38 mouse cellular contexts compared by ENCODE assay signal in genomic region chr5:5486071-5486470, GRCm38 (mm10). TPM values are rescaled to one million over a fixed set of nuclear protein-coding genes. Genes with fewer than 3 reads are reported as not detected.
A peak's percentile ranks its signal among the peaks of the same experiment; 100 is the strongest.
DNase-seq lines count a peak whose midpoint lies in the region; ATAC-seq and TF ChIP-seq lines count a peak whose summit lies in the region.
"Had no signal": no experiment of that assay in that cellular context is flagged by ENCODE, and none has a peak within 500 bp of the region (broad histone marks: within the 10 kb centered on the region; RNA-seq: fewer than 3 reads in every experiment).

No protein-coding gene starts in this region.

- no peak for TF ChIP-seq EP300 in CH12.LX (IDR thresholded peaks at IDR 0.05; ENCODE audit: low read length)

- no peaks in the 10 kb centered on the region for H3K79me2 ChIP-seq in CH12.LX (replicated peaks; ENCODE audit: control insufficient read depth, extremely low read depth, insufficient read depth, poor library complexity, severe bottlenecking)

- TF ChIP-seq POLR2A in CH12.LX (IDR thresholded peaks at IDR 0.05; ENCODE audit: low read depth, low read length): no peak

- no peaks in the 10 kb centered on the region for H3K9me3 ChIP-seq in hindbrain, postnatal 0 days (ENCODE audit: low read length)
- H3K9me3 ChIP-seq in hindbrain, embryonic 10.5 days: no peaks in the 10 kb centered on the region
- H3K9me3 ChIP-seq in CH12.LX (replicated peaks; ENCODE audit: low read length): no peaks in the 10 kb centered on the region
- no peaks in the 10 kb centered on the region for H3K9me3 ChIP-seq in ES-E14 (ENCODE audit: control insufficient read depth, insufficient read depth, low read depth, low read length)
- H3K9me3 ChIP-seq: embryonic facial prominence, embryonic 10.5 days; embryonic facial prominence, embryonic 13.5 days; forebrain, embryonic 12.5 days; forebrain, embryonic 15.5 days; hindbrain, embryonic 13.5 days had no signal

- DNase-seq in hindbrain, postnatal 0 days (ENCODE audit: low spot score): no peak
- no peak for DNase-seq in hindbrain, embryonic 10.5 days (ENCODE audit: low spot score)
- DNase-seq in CH12.LX (ENCODE audit: extremely low read depth): no peak
- no peak for DNase-seq in ES-E14 (ENCODE audit: low read depth, low spot score)
- DNase-seq in ZHBTc4 (ENCODE audit: low read depth, low spot score): peak; percentile 50
- DNase-seq in right cerebral cortex, postnatal 4 days: no peak
- no peak for DNase-seq in cerebellum, adult 9-11 months
- DNase-seq in cerebellum, adult 8-10 months: no peak
- DNase-seq: adrenal gland, adult 8-10 months; adrenal gland, postnatal 25 days; cerebellum, adult 11-12 months; cerebellum, adult 9-10 months; cerebellum, postnatal 36 days; embryo, embryonic 11 days; heart, adult 11 months; kidney, adult 2 months had no signal

- ATAC-seq in hindbrain, postnatal 0 days: no peak
- ATAC-seq: activated CD4-positive, CD25-positive, alpha-beta regulatory T cell, adult 4 months; CD4-positive, CD25-positive, alpha-beta regulatory T cell, adult 4 months; forebrain, embryonic 15.5 days; hindbrain, embryonic 16.5 days; inflammation-experienced regulatory T-cells, adult 6 months; intestine, postnatal 0 days; Patski had no signal

- WGBS in hindbrain, postnatal 0 days: 29% methylated on average over 3 of the region's 3 CpGs
- 32% methylated on average over 3 of the region's 3 CpGs for WGBS in hindbrain, embryonic 10.5 days

- 0 out of 2 replicates have a peak, but pooled peaks have one; percentile 7 for TF ChIP-seq CTCF in hindbrain, postnatal 0 days (IDR thresholded peaks at IDR 0.05; ENCODE audit: low read depth)
- TF ChIP-seq CTCF in CH12.LX (conservative IDR thresholded peaks at IDR 0.05 in 1 of 2, IDR thresholded peaks at IDR 0.05 in 1 of 2; ENCODE audit: low read depth in 2 of 2, low read length in 2 of 2): peak in 1 of 2 experiments; percentile 16; a peak in 1 of 4 replicates

- no peak overlapping the region for H3K4me3 ChIP-seq in hindbrain, postnatal 0 days (ENCODE audit: low read length)
- H3K4me3 ChIP-seq in hindbrain, embryonic 10.5 days: no peak overlapping the region
- H3K4me3 ChIP-seq in CH12.LX (replicated peaks in 1 of 3; ENCODE audit: low read depth in 2 of 3, low read length in 2 of 3, poor library complexity in 1 of 3): no peak overlapping the region
- no peak overlapping the region for H3K4me3 ChIP-seq in ES-E14 (ENCODE audit: insufficient read depth in 1 of 2, low read depth in 1 of 2, low read length in 2 of 2, poor library complexity in 1 of 2, severe bottlenecking in 1 of 2)
- H3K4me3 ChIP-seq: embryonic facial prominence, embryonic 10.5 days; embryonic facial prominence, embryonic 13.5 days; erythroblast, embryonic 14.5 days; forebrain, embryonic 12.5 days; forebrain, embryonic 15.5 days; hindbrain, embryonic 13.5 days had no signal

- TF ChIP-seq RAD21 in CH12.LX (IDR thresholded peaks at IDR 0.05; ENCODE audit: low read depth, low read length): peak; percentile 0

- H3K9ac ChIP-seq in hindbrain, postnatal 0 days (replicated peaks; ENCODE audit: low read length): no peak overlapping the region
- no peak overlapping the region for H3K9ac ChIP-seq in CH12.LX (ENCODE audit: insufficient read depth, low read depth)
- H3K9ac ChIP-seq in ES-E14 (ENCODE audit: insufficient read depth, low read depth, low read length, poor library complexity, severe bottlenecking): no peak overlapping the region
- H3K9ac ChIP-seq: embryonic facial prominence, embryonic 13.5 days; forebrain, embryonic 12.5 days; forebrain, embryonic 15.5 days; hindbrain, embryonic 13.5 days had no signal

- no peaks in the 10 kb centered on the region for H3K27me3 ChIP-seq in hindbrain, postnatal 0 days (ENCODE audit: insufficient read depth, low read length)
- H3K27me3 ChIP-seq in hindbrain, embryonic 10.5 days (ENCODE audit: insufficient read depth, poor library complexity, severe bottlenecking): no peaks in the 10 kb centered on the region
- no peaks in the 10 kb centered on the region for H3K27me3 ChIP-seq in CH12.LX (replicated peaks)
- H3K27me3 ChIP-seq: embryonic facial prominence, embryonic 13.5 days; forebrain, embryonic 12.5 days; forebrain, embryonic 15.5 days; hindbrain, embryonic 13.5 days; Patski had no signal

- no peaks in the 10 kb centered on the region for H3K36me3 ChIP-seq in hindbrain, postnatal 0 days (ENCODE audit: insufficient read depth, low read length)
- H3K36me3 ChIP-seq in hindbrain, embryonic 10.5 days: no peaks in the 10 kb centered on the region
- H3K36me3 ChIP-seq in CH12.LX (replicated peaks in 1 of 2; ENCODE audit: control insufficient read depth in 1 of 2, insufficient read depth in 1 of 2, low read length in 1 of 2) (no peaks in the 10 kb centered on the region), ES-E14 (ENCODE audit: control insufficient read depth, insufficient read depth, low read length, poor library complexity, severe bottlenecking) (no peaks in the 10 kb centered on the region)
- H3K36me3 ChIP-seq: embryonic facial prominence, embryonic 10.5 days; embryonic facial prominence, embryonic 13.5 days; forebrain, embryonic 12.5 days; forebrain, embryonic 15.5 days; hindbrain, embryonic 13.5 days had no signal

- no peaks in the 10 kb centered on the region for H3K4me1 ChIP-seq in hindbrain, postnatal 0 days (ENCODE audit: insufficient read depth, low read length)
- no peaks in the 10 kb centered on the region for H3K4me1 ChIP-seq in hindbrain, embryonic 10.5 days (replicated peaks)
- peaks cover 5 to 8% of the 10 kb centered on the region in 2 experiments; a peak in 2 of 4 replicates for H3K4me1 ChIP-seq in CH12.LX (ENCODE audit: control insufficient read depth in 1 of 2, insufficient read depth in 2 of 2)
- no peaks in the 10 kb centered on the region for H3K4me1 ChIP-seq in ES-E14 (ENCODE audit: control insufficient read depth in 2 of 2, insufficient read depth in 2 of 2, low read length in 2 of 2, poor library complexity in 1 of 2)
- H3K4me1 ChIP-seq: forebrain, embryonic 12.5 days; forebrain, embryonic 15.5 days; hindbrain, embryonic 13.5 days had no signal

- dilution Hi-C loops in CH12.LX (cut with MboI; ENCODE audit: extremely low pct_ligation_motif_present, extremely low pct_unique_long_range_greater_than_20kb, low sequenced_read_pairs): no loop called here

- no peak overlapping the region for H3K4me2 ChIP-seq in hindbrain, postnatal 0 days (ENCODE audit: low read depth, low read length)
- no peak overlapping the region for H3K4me2 ChIP-seq in CH12.LX (ENCODE audit: insufficient read depth, low read depth, poor library complexity, severe bottlenecking)
- H3K4me2 ChIP-seq: embryonic facial prominence, embryonic 13.5 days; forebrain, embryonic 12.5 days; forebrain, embryonic 15.5 days; heart, embryonic 11.5 days; hindbrain, embryonic 13.5 days had no signal

- no peak overlapping the region for H3K27ac ChIP-seq in hindbrain, postnatal 0 days
- no peak overlapping the region for H3K27ac ChIP-seq in hindbrain, embryonic 10.5 days
- no peak overlapping the region for H3K27ac ChIP-seq in CH12.LX (ENCODE audit: insufficient read depth, low read depth)
- no peak overlapping the region for H3K27ac ChIP-seq in ES-E14 (ENCODE audit: insufficient read depth, low read depth, low read length, poor library complexity, severe bottlenecking)
- H3K27ac ChIP-seq: embryonic facial prominence, embryonic 10.5 days; embryonic facial prominence, embryonic 13.5 days; forebrain, embryonic 12.5 days; forebrain, embryonic 15.5 days; hindbrain, embryonic 13.5 days had no signal

- in situ Hi-C loops in CH12.LX (cut with MboI; ENCODE audit: low pct_ligation_motif_present, low pct_unique_long_range_greater_than_20kb, low sequenced_read_pairs) (no loop called here), ES-E14 (cut with MboI; ENCODE audit: low sequenced_read_pairs in 2 of 2, unreplicated experiment in 2 of 2) (loop anchor here in 1 of 2 experiments (10.0 kb wide), 1 partner anchor 521 kb away; no protein-coding TSS in a partner anchor)

TF ChIP-seq in CH12.LX, 34 proteins besides CTCF, POLR2A, EP300 and RAD21 (continues in another document):
- no peak for TF ChIP-seq GABPA (IDR thresholded peaks at IDR 0.05; ENCODE audit: insufficient replicate concordance, low read depth, low read length)
- no peak for TF ChIP-seq CHD2 (IDR thresholded peaks at IDR 0.05; ENCODE audit: low read length)
- TF ChIP-seq CHD1 (IDR thresholded peaks at IDR 0.05; ENCODE audit: low read depth, low read length): no peak
- no peak for TF ChIP-seq NRF1 (IDR thresholded peaks at IDR 0.05; ENCODE audit: low read depth, low read length)
- no peak for TF ChIP-seq HCFC1 (IDR thresholded peaks at IDR 0.05; ENCODE audit: low read depth, low read length)
- no peak for TF ChIP-seq JUND (conservative IDR thresholded peaks at IDR 0.05; ENCODE audit: low read depth, low read length)
- TF ChIP-seq MAZ (IDR thresholded peaks at IDR 0.05; ENCODE audit: low read depth, low read length): no peak

TF ChIP-seq in ES-E14, 5 proteins besides CTCF, POLR2A, EP300 and RAD21:
- 0 out of 2 replicates have a peak, but pooled peaks have one; percentile 12 for TF ChIP-seq ZNF384 (IDR thresholded peaks at IDR 0.05; ENCODE audit: low read depth, low read length)
- TF ChIP-seq HCFC1 (IDR thresholded peaks at IDR 0.05; ENCODE audit: borderline replicate concordance, insufficient read depth, low read length): no peak

RNA-seq across cellular contexts. Expression of gene 1700015F17Rik, which starts 7.1 kb away (rescaled TPM):
- total RNA-seq in hindbrain, postnatal 0 days (2014; rRNA removed): not detected in 2 replicates
- polyA plus RNA-seq in hindbrain, postnatal 0 days (2015; fragmentation: Nextera tagmentation; extraction: Ambion mirVana): 0.30 TPM in 1 of 2 replicates, not detected in the other
- 0.30 TPM in 1 of 2 replicates, not detected in the other for polyA plus RNA-seq in hindbrain, embryonic 10.5 days (2016; fragmentation: Nextera tagmentation; extraction: Ambion mirVana)
- total RNA-seq in CH12.LX (2012; rRNA removed) (not detected in 2 replicates), CH12.LX (2014; rRNA removed) (not detected in 2 replicates), ES-E14 (2012; rRNA removed) (not detected in 2 replicates)
- polyA plus RNA-seq in CH12.LX (2012; ENCODE audit: insufficient read length, low read depth): not detected in 2 replicates
- total RNA-seq: adrenal gland, postnatal 25 days; gastrocnemius, adult 8-10 months; gastrocnemius, postnatal 4 days; heart, adult 8-10 months; heart, postnatal 25 days; hematopoietic stem cell, adult 5-6 weeks had no signal
- polyA plus RNA-seq: brain, embryonic 14.5 days; C2C12; CD4-positive, CD25-positive, alpha-beta regulatory T cell, adult 4 months; embryonic facial prominence, embryonic 10.5 days; embryonic facial prominence, embryonic 13.5 days; erythroblast, embryonic 14.5 days; forebrain, embryonic 12.5 days; forebrain, embryonic 15.5 days; heart, embryonic 11.5 days; heart, embryonic 14.5 days; heart, postnatal 0 days; hindbrain, embryonic 13.5 days; hindbrain, embryonic 16.5 days; inflammation-experienced regulatory T-cells, adult 6 months; intestine, postnatal 0 days; kidney, adult 2 months; Patski had no signal

RNA-seq across cellular contexts. Expression of gene Cldn12, which starts 28.7 kb away (rescaled TPM):
- total RNA-seq in hindbrain, postnatal 0 days (2014; rRNA removed): 17.6 and 17.7 TPM in 2 replicates
- 11.9 and 12.0 TPM in 2 replicates for polyA plus RNA-seq in hindbrain, postnatal 0 days (2015; fragmentation: Nextera tagmentation; extraction: Ambion mirVana)
- polyA plus RNA-seq in hindbrain, embryonic 10.5 days (2016; fragmentation: Nextera tagmentation; extraction: Ambion mirVana): 27.9 and 36.3 TPM in 2 replicates
- total RNA-seq in CH12.LX (2012; rRNA removed) (13.4 and 23.5 TPM in 2 replicates), CH12.LX (2014; rRNA removed) (22.6 and 24.1 TPM in 2 replicates), ES-E14 (2012; rRNA removed) (42.9 and 52.7 TPM in 2 replicates)
- 10.6 and 11.8 TPM in 2 replicates for polyA plus RNA-seq in CH12.LX (2012; ENCODE audit: insufficient read length, low read depth)
- polyA plus RNA-seq: erythroblast, embryonic 14.5 days had no signal
